Mouse (Mus musculus) 3134 (cell line): ENCODE measurements around the gene Stk36.

Source experiments
- DNase-seq: peaks from one replicate; pipeline ENCODE4 v3.0.0-alpha.2; 2011; ENCODE audit warnings: low spot score; ENCODE audit not compliant: insufficient read length; ENCODE audit errors: extremely low read depth

Gene Stk36

GRCm38 (mm10) chr1:74665153-74665552 lies 63.9 kb downstream of the Stk36 start:
- DNase-seq: no peak

GRCm38 (mm10) chr1:74668371-74668770 lies 67.1 kb downstream of the Stk36 start:
- no peak for DNase-seq

DNA sequence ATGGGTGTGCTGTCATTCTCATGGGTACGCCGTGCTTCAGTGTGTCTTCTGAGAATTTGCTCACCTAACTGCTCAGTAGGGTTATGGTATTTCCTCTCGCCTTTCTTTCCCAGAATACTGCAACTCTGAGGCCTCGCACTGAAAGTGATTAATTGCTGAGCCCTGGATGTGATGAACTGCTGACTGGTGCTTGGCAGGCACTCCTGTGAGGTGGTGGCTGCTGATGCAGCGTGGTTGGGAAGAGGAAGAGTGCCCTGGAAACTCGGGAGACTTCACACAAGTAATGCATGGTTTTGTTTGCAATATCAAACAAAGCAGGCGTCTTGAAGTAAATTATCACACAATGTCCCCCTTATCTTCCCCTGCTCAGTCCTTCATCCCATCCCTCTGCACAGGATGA lies 71.5 kb downstream of the Stk36 start:
- no peak for DNase-seq

DNA sequence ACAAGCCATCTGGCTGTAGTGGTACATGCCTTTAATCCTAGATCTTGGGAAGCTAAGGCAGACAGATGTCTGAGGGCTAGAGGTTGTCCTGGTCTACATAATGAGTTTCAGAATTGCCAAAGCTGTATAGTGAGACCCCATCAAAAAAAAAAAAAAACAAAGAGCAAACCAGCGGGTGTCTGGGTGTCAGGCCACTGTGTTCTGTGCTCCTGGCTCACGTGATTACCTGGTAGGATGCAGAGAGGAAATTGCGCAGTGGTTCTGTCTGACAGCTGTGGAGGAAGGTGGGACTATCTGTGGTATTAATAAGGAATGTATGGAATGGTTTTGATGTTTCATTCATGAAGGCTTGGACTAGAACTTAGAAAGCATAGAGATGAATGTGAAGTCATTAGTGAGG lies 75.6 kb downstream of the Stk36 start:
- no peak for DNase-seq

DNA sequence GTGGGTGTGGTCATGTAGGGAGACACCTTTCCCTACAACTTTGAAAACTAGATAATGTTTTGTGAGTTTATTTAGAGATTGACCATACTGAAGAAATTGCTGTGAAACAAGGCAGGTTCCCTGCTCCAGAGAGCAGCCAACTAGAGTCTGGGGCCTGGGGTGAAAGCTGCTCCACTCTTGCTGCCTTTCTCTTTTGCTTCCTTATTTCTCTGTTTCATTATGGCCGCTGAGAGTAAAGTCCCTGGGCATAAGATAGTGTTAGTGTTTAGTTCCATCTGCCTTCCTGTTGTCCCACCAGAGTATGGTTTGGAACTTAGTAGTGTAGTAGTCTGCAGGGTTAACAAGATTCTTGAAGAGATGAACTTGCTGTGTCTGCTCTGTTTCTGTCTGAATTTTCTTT lies 76.6 kb downstream of the Stk36 start:
- DNase-seq: no peak
